9 mouse cellular contexts compared by ENCODE assay signal in the genomic region with DNA sequence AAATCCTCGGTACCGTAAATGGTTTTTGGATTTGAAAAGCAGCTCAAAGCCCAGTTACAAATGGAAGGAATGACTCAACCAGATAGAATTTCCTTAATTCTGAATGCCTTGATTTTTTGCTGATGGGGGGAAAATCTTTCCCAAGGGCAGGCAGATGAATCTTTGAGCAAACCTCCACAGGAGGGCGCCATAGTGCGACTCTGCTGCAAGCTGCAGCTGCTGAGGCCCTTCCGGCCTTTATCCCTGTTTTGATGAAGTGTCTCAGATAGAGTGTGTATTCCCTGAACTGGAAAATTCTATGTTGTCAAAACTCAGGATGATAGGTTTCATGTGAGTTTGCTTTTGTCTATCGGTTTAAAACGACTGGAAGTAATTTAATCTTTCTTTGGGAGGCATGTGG.
DNase-seq lines count a peak whose midpoint lies in the region; ATAC-seq and TF ChIP-seq lines count a peak whose summit lies in the region.
"Had no signal": no experiment of that assay in that cellular context is flagged by ENCODE, and none has a peak within 500 bp of the region (broad histone marks: within the 10 kb centered on the region; RNA-seq: fewer than 3 reads in every experiment).

No protein-coding gene starts in this region.

- no peaks in the 10 kb centered on the region for H3K9me3 ChIP-seq in heart, embryonic 10.5 days
- H3K9me3 ChIP-seq in embryonic facial prominence, embryonic 10.5 days: no peaks in the 10 kb centered on the region
- H3K9me3 ChIP-seq: neural tube, embryonic 12.5 days had no signal

- DNase-seq in heart, adult 11 months: peak; percentile 91
- no peak for DNase-seq in heart, embryonic 10.5 days (ENCODE audit: low spot score)
- peak; percentile 78 to 94 for DNase-seq in adrenal gland, adult (ENCODE audit: inconsistent age in 2 of 2, low spot score in 1 of 2)
- peak; percentile 80 for DNase-seq in embryonic facial prominence, embryonic 10.5 days (ENCODE audit: low spot score)
- DNase-seq in left cerebral cortex, postnatal 14 days (ENCODE audit: low spot score in 2 of 2): peak; percentile 78 to 88
- DNase-seq in natural killer cell, adult 2 months (ENCODE audit: low spot score in 2 of 2): peak; percentile 15 to 49

- no peak overlapping the region for H3K27ac ChIP-seq in heart, embryonic 10.5 days
- H3K27ac ChIP-seq in embryonic facial prominence, embryonic 10.5 days (replicated peaks): no peak overlapping the region
- no peak overlapping the region for H3K27ac ChIP-seq in testis, adult 2 months (ENCODE audit: control insufficient read depth, insufficient read depth, low read depth, low read length)
- H3K27ac ChIP-seq: neural tube, embryonic 12.5 days had no signal

- peak; percentile 59; the same call in 1 of the 2 replicates for TF ChIP-seq CTCF in testis, adult 2 months (IDR thresholded peaks at IDR 0.05; ENCODE audit: control insufficient read depth, insufficient read depth, insufficient replicate concordance, low read depth, low read length)

- no peaks in the 10 kb centered on the region for H3K4me1 ChIP-seq in heart, embryonic 10.5 days
- H3K4me1 ChIP-seq in embryonic facial prominence, embryonic 10.5 days: peaks cover 5% of the 10 kb centered on the region; the same call in 1 of the 2 replicates
- H3K4me1 ChIP-seq in testis, adult 2 months (ENCODE audit: control insufficient read depth, insufficient read depth, low read length): no peaks in the 10 kb centered on the region
- H3K4me1 ChIP-seq: neural tube, embryonic 12.5 days had no signal

- TF ChIP-seq POLR2A in testis, adult 2 months (IDR thresholded peaks at IDR 0.05; ENCODE audit: control insufficient read depth, low read depth, low read length): no peak

- WGBS in heart, embryonic 10.5 days: 24% methylated on average over 7 of the region's 7 CpGs
- WGBS in embryonic facial prominence, embryonic 10.5 days: 31% methylated on average over 7 of the region's 7 CpGs

- peak; percentile 32 to 39; a peak in 2 of 4 replicates for ATAC-seq in hematopoietic stem cell, adult 5-6 weeks (replicated peaks in 1 of 2; ENCODE audit: insufficient read depth in 1 of 2, low FRiP score in 2 of 2, low TSS enrichment in 1 of 2, low read depth in 1 of 2, poor library complexity in 2 of 2, severe bottlenecking in 2 of 2)

- H3K36me3 ChIP-seq in heart, embryonic 10.5 days: no peaks in the 10 kb centered on the region
- no peaks in the 10 kb centered on the region for H3K36me3 ChIP-seq in embryonic facial prominence, embryonic 10.5 days (replicated peaks)
- no peaks in the 10 kb centered on the region for H3K36me3 ChIP-seq in testis, adult 2 months (ENCODE audit: control insufficient read depth, insufficient read depth, low read length)
- H3K36me3 ChIP-seq: neural tube, embryonic 12.5 days had no signal

- intact Hi-C loops in left cerebral cortex, postnatal 14 days (cut with DNase I): loop anchor here (10.0 kb wide), 1 partner anchor 440 kb away; no protein-coding TSS in a partner anchor

- no peaks in the 10 kb centered on the region for H3K27me3 ChIP-seq in heart, embryonic 10.5 days (ENCODE audit: insufficient read depth, poor library complexity, severe bottlenecking)
- H3K27me3 ChIP-seq in embryonic facial prominence, embryonic 10.5 days (replicated peaks; ENCODE audit: low read depth, poor library complexity, severe bottlenecking): no peaks in the 10 kb centered on the region
- H3K27me3 ChIP-seq in testis, adult 2 months (ENCODE audit: control insufficient read depth, insufficient read depth, low read length): no peaks in the 10 kb centered on the region
- H3K27me3 ChIP-seq: neural tube, embryonic 12.5 days had no signal

- H3K4me3 ChIP-seq in heart, embryonic 10.5 days: no peak overlapping the region
- H3K4me3 ChIP-seq in embryonic facial prominence, embryonic 10.5 days: no peak overlapping the region
- no peak overlapping the region for H3K4me3 ChIP-seq in testis, adult 2 months (ENCODE audit: control insufficient read depth, low read depth, low read length)
- H3K4me3 ChIP-seq: neural tube, embryonic 12.5 days had no signal
